Mouse (Mus musculus) liver, embryonic 18 days (tissue): ENCODE results near the gene B3gat1. TPM values are rescaled to one million over a fixed set of nuclear protein-coding genes. Genes with fewer than 3 reads are reported as not detected.

Source experiments
- polyA plus RNA-seq: library from polyadenylated mRNA; depleted of rRNA; stranded (reverse); fragments of >200 nt; gene quantifications from 2 replicates; pipeline ENCODE4 v1.2.3, GENCODE M21; 2012; rRNA removed

The B3gat1 gene
- 0.01 TPM in 1 of 2 replicates, not detected in the other for polyA plus RNA-seq

DNA sequence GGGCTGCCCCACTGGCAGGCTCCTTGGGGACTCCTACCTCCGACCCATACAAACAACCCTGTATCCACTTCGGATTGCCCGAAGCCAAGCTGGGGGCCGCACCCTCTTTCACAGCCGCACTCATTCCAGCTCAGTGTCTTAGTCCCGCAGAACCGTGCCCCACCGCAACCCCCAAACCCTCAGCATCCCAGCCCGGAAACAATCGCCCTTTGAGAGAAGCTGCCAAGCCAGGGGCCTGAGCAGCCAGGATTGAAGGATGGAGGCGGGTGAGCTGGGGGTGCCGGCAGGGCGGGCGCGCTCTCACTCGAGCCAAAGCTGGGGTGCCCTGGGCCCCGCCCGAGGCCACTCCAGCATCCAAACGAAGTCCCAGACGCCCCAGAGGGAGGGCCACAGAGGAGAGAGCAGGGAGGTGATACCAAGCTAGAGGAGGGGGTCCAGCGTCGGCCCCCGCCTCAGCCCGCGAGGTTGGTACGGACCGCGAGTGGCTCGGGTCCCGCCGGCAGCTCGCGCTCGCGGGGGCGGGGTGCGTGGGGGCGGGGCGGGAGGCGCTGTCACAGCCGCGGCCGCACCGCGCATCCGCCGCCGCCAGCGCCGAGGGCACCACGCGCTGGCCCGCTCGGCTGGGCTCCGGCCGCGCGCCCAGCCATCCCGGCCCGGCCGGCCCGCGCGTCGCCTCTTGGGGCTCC, at the start of gene B3gat1:
B3gat1 (plus strand) TSS at position 523 of the 686 bp plus-strand sequence.

GRCm38 (mm10) chr9:26805935-26806666, 72.6 kb downstream of the B3gat1 start, which contains the start of gene Glb1l2:
Gene Glb1l2 (minus strand): TSS chr9:26806468.

Other genes with a start within 250 kb of the B3gat1 start
- gene Glb1l2, start 72.7 kb downstream of the B3gat1 start, polyA plus RNA-seq = 0.03 and 0.04 TPM in 2 replicates
- gene Glb1l3, start 127.2 kb downstream of the B3gat1 start, polyA plus RNA-seq = not detected in 2 replicates
- 0.01 TPM in 1 of 2 replicates, not detected in the other for gene Gm1110, start 189.4 kb downstream of the B3gat1 start, polyA plus RNA-seq